Mouse (Mus musculus): ENCODE measurements at regions not wholly inside any gene's neighbourhood (a gene's known extent, or its start where the extent isn't known, plus 50 kb on each side); places are given as distances from the start of the nearest gene placed in this dataset.

GRCm38 (mm10) chr4:95185113-95185915 lies 133.3 kb upstream of the Jun start:
- no peak for DNase-seq (ENCODE audit: low read depth)

DNA sequence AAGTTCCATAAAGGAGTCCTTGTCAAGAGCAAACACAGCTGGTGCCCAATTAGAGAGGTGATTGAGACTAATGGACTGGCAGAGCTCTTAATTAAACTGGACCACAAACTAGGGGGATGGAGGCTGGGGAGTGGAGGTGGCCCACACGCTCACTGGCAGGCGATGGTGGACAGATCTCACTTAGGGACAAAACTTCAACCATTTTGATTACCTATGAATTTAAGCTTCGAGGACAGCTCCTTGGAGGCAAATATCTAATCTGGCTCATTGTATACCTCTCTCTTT lies 133.8 kb upstream of the Jun start:
- no peak for DNase-seq (ENCODE audit: low read depth)

GRCm38 (mm10) chr4:95188107-95188506 lies 136.1 kb upstream of the Jun start:
- peak; percentile 28 for DNase-seq (ENCODE audit: low read depth)

DNA sequence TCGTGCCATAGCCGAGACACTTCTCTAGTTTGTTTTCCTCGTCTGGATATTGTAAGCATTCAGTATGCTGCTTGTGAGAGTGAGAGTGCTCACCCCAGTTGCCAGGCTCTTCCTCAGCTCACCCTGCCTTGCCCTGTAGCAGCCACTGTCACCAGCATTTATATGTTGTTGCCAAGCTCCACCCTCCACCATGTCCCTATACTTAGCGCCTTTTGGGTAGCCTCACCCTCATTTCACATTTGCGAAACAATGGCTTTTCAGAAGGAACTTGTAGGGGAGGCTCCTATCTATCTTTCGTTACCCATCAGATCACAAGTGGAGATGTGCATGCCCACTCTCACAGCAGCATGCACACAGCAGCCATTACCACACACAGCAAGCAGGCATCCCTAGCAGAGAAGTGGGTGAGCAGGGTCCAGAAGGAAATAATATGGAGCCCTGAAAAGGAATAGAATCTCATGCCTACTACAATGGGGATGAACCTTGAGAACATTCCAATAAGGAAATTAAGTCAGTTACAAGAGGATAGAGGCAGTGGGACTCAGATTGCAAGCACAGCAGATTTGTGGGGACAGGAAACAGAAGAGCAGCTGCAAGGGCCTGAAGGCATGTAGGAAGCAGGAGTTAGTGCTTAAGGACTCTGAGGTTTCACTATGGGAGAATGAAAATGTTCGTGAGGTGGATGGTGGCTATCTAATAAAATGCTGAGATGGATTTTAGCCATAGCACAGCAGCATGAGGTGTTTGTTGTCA lies 139.8 kb upstream of the Jun start:
- DNase-seq (ENCODE audit: low read depth) = no peak

DNA sequence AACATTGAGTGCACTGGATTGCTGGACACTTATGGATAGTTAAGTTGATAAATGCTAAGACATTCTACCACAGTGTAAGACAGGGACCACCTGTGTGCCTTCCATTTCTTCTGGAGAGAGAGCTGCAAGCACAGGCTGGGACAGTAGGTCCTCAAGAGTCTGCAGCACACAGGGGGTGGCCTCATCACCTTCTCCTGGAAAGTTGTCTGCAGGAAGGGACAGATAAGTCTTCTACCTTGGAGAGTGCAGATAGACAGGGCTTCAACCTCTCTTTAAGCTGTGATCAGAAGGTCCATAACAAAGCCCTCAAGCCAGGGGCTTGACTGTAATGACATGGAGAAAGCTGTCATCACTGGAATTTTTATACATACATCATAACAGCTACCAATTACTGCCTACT lies 140.5 kb upstream of the Jun start:
- no peak for DNase-seq (ENCODE audit: low read depth)

- no peak for DNase-seq (ENCODE audit: low read depth)
These were observed 141.0 kb upstream of the Jun start for GRCm38 (mm10) chr4:95193028-95193427.

DNA sequence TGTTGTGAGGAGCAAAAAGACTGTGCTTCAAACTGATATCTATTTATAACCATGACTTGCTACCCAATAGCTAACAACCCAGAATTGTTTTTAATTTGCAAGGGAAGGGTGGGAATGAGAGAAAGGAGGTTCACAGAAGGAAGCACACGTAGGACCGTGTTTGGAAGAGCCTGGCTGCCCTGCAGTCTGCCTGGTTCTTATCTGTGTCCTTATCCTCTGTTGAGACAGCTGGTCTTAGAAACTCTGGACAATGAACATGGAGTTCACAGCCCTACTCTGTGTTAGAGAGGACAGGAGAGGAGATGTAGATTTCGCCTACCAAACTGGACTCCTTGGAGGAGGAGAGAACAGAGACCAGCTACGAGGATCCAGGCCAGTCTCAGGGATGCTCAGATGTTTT lies 141.5 kb upstream of the Jun start:
- DNase-seq (ENCODE audit: low read depth) = no peak

DNA sequence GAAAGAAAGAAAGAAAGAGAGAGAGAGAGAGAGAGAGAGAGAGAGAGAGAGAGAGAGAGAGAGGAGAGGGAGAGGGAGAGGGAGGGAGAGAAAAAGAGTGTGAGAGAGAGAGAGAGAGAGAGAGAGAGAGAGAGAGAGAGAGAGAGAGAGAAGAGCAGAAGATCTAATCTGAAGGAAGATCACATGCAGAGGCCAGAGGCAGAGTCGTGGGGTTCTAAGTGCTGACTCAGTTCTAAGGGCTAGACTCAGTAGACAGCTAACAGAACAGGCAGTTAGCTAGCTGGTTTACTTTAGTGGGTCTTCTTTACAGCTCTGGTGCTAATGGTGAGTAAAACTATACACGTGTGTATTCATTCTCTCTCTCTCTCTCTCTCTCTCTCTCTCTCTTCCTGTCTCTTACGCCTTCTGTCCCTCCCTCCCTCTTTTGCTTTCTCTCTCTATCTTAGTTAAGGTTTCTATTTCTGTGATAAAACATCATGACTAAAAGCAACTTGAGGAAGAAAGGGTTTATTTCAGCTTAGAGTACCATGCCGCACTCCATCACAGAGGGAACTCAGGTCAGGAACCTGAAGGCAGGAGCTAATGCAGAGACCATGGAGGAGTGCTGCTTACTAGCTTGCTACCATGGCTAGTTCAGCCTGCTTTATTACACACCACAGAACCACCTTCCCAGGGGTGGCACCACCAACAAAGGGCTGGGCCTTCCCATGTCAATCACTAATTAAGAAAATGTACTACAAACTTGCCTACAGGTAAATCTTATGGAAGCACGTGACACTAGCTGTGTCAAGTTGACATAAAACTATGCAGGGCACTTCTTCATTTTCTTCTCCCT lies 142.8 kb upstream of the Jun start:
- DNase-seq (ENCODE audit: low read depth) = no peak

DNA sequence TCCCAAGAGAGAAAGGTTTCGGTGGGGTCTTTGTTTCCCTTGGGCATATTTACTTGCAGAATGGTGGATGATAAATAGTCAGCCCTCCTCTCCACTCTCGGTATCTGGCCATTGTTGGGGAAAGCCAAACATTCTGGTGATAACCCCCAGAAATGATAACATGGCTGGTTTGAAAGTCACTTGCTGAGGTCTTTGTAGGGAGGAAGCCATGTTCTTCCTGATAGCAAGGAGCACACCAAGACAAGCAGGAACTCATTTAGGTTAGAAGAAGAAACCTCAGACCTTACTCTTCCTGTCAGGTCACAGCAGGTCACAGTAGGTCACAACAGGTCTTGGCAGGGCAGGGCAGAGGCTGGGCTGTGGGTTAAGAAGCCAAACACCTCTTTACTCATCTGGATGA lies 144.1 kb upstream of the Jun start:
- DNase-seq (ENCODE audit: low read depth) = no peak

DNA sequence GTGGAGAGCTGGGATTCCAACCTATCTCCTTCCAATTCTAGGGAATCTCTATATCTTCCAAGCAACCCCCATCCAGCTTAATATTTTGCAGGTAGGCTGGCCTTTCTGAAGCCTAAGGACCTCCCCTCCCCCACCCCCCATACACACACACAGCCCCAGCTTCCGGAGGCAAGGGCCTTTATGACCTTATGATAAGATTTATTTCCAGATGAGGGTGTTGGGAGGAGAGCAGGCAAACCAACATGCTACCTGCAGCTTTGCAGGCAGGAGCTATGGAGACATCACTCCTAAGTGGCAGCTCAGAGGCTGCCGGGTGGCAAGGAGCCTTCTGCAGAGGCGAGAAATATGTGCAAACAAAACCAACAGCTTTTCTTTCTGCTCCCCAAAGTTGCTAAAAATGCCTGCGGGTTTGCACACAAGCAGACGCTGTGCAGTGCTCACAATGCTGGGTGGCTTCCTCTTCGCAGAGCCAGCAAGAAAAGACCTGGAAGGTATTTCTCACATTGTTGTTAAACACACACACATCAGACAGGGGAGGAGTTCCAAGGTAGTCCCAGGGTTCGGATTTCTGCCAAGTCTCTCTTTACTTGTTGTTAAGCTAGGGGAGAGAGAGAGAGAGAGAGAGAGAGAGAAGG lies 145.2 kb upstream of the Jun start:
- no peak for DNase-seq (ENCODE audit: low read depth)

GRCm38 (mm10) chr4:95199394-95199793 lies 147.4 kb upstream of the Jun start:
- no peak for DNase-seq (ENCODE audit: low read depth)

DNA sequence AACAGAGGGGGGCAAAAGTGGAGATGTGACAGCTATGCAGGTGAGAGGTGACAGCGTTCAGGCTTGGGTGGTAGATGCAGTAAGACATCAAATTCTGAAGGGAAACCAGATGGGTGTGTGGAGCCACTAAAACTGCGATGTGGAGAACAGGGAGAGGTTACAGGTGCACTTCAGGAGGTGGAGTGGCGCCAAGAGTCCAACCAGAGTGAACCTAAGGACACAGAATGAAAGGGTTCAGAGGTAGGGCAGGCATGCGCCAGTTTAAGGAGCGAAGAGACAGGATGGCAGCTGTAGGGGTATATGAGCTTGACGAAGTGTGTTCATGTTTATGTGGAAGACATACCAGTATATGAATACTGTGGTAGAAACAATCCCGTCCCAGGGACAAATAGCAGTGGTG lies 148.1 kb upstream of the Jun start:
- DNase-seq (ENCODE audit: low read depth) = no peak

- DNase-seq (ENCODE audit: low read depth) = no peak
These were observed 150.5 kb upstream of the Jun start for GRCm38 (mm10) chr4:95202478-95202877.

DNA sequence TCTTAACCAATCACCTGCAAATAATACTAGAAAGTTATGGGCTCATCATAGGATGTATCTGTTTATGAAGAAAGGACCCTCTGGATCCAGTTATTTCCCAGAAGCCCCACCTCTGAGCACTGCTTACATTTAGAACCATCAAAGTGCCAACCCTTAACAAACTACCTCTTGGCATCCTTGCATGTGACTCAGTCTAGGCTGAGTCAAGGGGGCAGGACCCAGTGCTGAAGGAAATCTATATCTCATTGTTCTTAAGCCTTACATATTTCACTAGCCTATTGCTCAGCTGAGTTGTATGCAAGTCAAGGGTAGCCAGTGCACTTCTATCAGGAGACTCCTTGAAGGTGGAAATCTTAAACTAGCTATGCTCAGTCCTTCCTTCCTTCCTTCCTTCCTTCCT lies 151.6 kb upstream of the Jun start:
- DNase-seq (ENCODE audit: low read depth) = no peak

GRCm38 (mm10) chr4:95205372-95205771 lies 153.3 kb upstream of the Jun start:
- no peak for DNase-seq (ENCODE audit: low read depth)

DNA sequence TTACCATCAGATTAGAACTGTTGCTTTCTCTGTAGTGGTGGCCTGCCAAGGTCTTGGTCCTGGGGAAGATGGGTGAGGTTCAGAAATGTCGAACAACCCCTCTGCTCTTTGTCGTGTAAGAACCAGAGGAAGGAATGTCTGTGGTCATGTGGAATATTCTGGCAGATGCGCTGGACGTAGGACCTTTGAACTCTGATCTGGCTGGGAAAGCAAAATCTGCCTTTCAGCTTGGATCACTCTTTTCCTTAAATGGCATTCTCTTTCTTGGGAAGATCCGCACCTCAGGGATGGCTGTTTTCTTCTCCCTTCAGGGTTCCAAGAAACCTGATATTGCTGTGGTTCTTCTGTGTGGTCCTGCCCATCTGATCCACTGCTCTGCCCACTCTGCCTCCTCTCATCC lies 155.8 kb upstream of the Jun start:
- DNase-seq (ENCODE audit: low read depth) = no peak

GRCm38 (mm10) chr4:95208827-95209226 lies 156.8 kb upstream of the Jun start:
- no peak for DNase-seq (ENCODE audit: low read depth)

GRCm38 (mm10) chr4:95209322-95210119 lies 157.5 kb upstream of the Jun start:
- no peak for DNase-seq (ENCODE audit: low read depth)

GRCm38 (mm10) chr4:95212561-95212960 lies 160.5 kb upstream of the Jun start:
- DNase-seq (ENCODE audit: low read depth) = no peak

GRCm38 (mm10) chr4:95213026-95213425 lies 161.0 kb upstream of the Jun start:
- DNase-seq (ENCODE audit: low read depth) = no peak

DNA sequence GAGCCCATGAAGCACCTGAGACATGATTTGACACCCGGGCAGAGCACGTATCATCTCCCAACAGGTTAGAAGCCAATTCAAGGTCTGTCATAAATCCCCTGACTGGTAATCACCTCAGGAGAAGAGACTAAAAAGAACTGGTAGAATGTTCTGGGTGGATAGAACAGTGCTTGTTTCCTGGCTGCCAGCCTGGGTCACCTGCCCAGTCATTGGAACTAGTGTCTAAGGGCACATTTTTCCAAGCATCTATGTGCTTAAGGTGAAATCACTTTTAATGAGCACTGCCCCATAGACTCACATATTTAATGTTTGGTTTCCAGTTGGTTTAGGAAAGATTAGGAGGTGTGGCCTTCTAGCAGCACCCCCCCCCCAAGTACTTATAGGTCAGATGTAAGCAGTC lies 162.0 kb upstream of the Jun start:
- no peak for DNase-seq (ENCODE audit: low read depth)

GRCm38 (mm10) chr4:95215187-95215586 lies 163.2 kb upstream of the Jun start:
- DNase-seq (ENCODE audit: low read depth) = no peak

All from c-Kit-positive CD71-positive TER-119-negative erythroid progenitor cells, embryonic 14.5 days (primary cell).